Mouse (Mus musculus) frontal cortex, adult (tissue): ENCODE data around the gene Krtap2-4.

ENCODE experiments used
- ATAC-seq: cut with Nextera tagmentation; 2 replicates; pipeline ENCODE4 v1.9.2; 2017; ENCODE audit warnings: mild to moderate bottlenecking, moderate library complexity, mixed read lengths; ENCODE audit not compliant: low TSS enrichment

Krtap2-4 gene

DNA sequence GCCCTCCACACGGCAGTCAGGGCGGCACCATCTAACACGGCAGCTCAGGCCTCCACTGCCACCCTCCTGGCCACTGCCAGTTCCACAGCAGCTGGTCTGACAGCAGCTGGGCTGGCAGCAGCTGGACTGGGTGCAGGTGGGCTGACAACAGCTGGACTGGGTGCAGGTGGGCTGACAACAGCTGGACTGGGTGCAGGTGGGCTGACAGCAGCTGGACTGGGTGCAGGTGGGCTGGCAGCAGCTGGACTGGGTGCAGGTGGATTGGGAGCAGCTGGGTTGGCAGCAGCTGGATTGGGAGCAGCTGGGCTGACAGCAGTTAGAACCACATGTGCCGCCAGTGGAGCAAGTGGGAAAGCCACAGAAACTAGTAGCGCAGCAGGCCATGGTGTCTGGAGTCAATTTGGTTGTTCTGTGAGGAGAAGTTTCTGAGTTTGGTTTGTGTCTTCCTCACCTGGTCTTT lies 31.4 kb downstream of the Krtap2-4 start, which contains the start of gene Krtap1-4:
Gene Krtap1-4, minus strand, starts transcription at position 410 of the 460 bp plus-strand sequence.
- ATAC-seq = no peak

DNA sequence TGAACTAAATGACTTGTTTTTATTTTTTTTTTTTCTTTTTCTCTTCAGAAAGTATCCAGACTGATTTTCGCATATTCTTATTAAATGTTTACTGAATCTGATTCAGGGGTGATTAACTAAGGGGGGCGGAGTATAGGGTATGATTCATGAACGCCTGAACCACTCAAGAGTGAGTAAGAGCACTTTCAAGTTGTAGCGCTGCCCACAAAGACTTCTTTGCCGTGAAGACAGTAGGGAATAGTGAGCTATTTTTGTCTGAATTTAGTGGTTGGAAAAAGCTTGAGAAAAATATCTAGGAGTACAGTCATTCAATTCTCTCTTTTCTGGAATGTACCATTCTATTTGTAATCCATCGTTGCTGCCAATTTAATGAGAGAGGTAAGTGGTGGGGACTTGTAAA lies 33.1 kb downstream of the Krtap2-4 start:
- peak; percentile 52; the same call in 1 of the 2 replicates for ATAC-seq

DNA sequence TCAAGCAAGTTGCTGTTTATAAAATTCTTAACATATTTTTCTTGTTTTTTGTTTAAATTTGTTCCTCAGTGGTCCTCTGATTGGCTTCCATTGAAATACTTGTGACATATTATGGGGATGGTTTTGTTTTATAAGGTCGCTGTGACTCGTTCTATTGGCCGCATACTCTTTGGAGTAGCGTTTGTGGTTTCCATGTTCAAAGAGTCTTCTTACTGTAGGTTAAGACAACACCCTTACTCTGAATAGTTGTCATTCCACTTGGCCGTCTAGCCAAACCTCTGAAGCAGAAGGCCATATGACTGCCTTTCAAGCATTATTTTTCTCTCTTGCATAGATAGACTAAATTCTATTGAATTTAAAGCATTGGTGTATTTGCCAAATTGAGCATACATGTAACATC lies 33.6 kb downstream of the Krtap2-4 start:
- ATAC-seq = no peak

DNA sequence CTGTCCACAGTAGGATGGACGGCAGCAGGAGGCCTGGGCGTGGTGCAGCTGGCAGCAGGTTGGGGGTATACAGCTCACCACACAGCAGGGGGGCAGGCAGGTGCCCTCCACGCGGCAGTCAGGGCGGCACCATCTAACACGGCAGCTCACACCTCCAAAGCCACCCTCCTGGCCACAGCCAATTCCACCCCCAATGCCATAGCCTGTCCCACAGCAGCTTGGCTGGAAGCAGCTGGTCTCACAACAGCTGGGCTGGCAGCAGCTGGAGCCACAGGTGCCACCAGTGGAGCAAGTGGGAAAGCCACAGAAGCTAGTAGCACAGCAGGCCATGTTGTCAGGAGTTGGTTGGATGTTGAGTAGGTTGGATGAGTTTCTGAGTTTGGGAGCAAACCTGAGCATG lies 34.0 kb downstream of the Krtap2-4 start, which contains the start of gene Krtap1-5:
Gene Krtap1-5, minus strand, starts transcription at position 381 of the 400 bp plus-strand sequence.
- ATAC-seq = no peak

DNA sequence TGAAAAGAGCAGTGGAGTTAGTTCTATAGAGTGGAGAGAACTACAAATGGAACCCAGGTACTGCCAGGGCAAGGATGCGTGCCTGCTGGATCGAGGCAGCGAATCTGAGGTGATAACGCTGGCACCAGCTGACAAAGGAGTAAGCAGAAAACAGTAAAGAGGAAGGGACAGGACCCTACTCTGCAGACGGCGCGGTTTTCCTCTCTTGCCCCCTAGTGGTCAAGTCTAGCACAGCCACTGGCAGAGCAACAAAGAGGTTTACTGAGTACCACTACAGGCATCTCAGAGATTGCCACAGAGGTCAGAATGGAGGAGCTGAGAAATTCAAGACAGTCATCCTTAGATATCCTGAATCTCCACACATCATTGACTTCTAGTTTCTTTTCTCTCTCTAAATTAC lies 40.5 kb downstream of the Krtap2-4 start:
- peak; percentile 70; the same call in 1 of the 2 replicates for ATAC-seq

DNA sequence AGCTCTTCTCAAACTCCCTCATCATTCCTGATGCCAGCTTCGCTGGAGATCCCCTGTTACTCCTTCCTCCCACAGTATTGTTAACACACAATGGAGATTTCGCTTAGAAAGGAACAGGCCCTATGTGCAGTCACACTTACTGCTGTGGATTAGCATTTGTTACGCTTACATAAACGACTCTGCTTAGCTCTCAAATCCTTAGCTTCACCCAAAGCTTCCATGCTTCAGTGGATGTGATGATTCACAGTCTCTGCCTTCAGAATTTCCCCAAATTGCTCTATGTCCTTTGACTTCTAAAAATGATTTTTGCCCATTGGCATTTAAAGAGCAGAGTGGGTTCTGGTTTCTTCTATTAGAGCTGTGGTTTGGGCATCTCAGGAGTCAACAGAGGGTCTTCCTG lies 41.5 kb downstream of the Krtap2-4 start:
- peak; percentile 97 for ATAC-seq

DNA sequence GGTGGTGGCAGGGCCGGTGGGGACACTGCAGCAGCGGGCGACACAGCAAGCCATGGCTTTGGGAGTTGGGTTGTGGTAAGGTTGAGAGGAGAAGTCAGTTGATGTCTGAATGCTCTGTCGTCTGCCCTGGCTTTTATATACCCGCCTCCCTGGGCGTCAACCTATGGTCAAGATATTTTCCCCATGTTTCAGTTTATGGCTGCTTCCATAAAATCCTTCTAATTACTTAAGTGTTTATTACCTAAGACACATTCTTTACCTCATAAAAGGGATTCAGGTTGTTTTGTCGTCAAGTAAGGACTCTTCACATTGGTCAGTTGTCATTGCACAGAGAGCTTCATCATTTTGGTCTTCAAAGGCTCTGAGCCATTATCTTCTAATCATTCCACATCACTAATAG lies 48.1 kb downstream of the Krtap2-4 start, which contains the start of gene Krtap3-1:
Gene Krtap3-1, minus strand, starts transcription at position 101 of the 400 bp plus-strand sequence.
- no peak for ATAC-seq
